ENCODE assay signal across 8 mouse cellular contexts in the genomic region with DNA sequence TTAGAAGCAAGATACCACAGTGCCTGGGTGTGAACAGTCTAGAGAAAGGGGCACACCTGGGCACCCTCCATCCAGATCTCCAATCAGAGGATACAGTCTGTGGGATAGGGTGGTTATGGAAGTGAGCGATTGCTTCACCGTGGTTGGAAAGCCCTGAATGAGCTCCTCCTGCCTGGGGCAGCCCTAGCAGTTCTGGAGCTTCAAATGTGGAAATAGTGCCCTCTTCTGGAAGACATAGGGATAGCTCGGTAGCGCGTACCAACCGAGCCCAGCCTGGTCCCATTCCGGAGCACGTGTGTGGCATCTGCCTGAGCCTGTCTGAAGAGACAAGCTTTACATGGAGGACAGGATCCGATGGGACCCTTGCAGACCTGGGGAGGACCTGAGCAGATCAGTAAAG. TPM values are rescaled to one million over a fixed set of nuclear protein-coding genes. Genes with fewer than 3 reads are reported as not detected.
DNase-seq lines count a peak whose midpoint lies in the region; ATAC-seq and TF ChIP-seq lines count a peak whose summit lies in the region.

No protein-coding gene starts in this region.

- DNase-seq in c-Kit-positive CD71-positive TER-119-positive erythroid progenitor cells, embryonic 14.5 days (ENCODE audit: low spot score) = peak; percentile 66
- DNase-seq in kidney, postnatal 14 days = peak; percentile 84
- peak; percentile 76 for DNase-seq in neural tube, embryonic 10.5 days (ENCODE audit: extremely low spot score, low spot score)

- TF ChIP-seq POLR2A in ES-Bruce4 (IDR thresholded peaks at IDR 0.05; ENCODE audit: insufficient read depth, low read length) = no peak

- H3K9ac ChIP-seq in ES-Bruce4 (ENCODE audit: low read depth, poor library complexity, severe bottlenecking) = no peak overlapping the region
- no peak overlapping the region for H3K9ac ChIP-seq in forebrain, embryonic 12.5 days
- no peak overlapping the region for H3K9ac ChIP-seq in heart, embryonic 16.5 days (ENCODE audit: low read length)
- no peak overlapping the region for H3K9ac ChIP-seq in liver, embryonic 12.5 days
- H3K9ac ChIP-seq in stomach, embryonic 14.5 days (replicated peaks; ENCODE audit: low read depth, low read length) = no peak overlapping the region

- no peaks in the 10 kb centered on the region for H3K4me1 ChIP-seq in ES-Bruce4 (ENCODE audit: control insufficient read depth, insufficient read depth, low read length)
- no peaks in the 10 kb centered on the region for H3K4me1 ChIP-seq in forebrain, embryonic 12.5 days
- no peaks in the 10 kb centered on the region for H3K4me1 ChIP-seq in heart, embryonic 16.5 days (ENCODE audit: control insufficient read depth, insufficient read depth, low read length)
- H3K4me1 ChIP-seq in liver, embryonic 12.5 days = no peaks in the 10 kb centered on the region
- H3K4me1 ChIP-seq in stomach, embryonic 14.5 days (ENCODE audit: control insufficient read depth, insufficient read depth, low read length) = peaks cover 3% of the 10 kb centered on the region; the same call in 1 of the 2 replicates

- WGBS in forebrain, embryonic 12.5 days = 5% methylated on average over 9 of the region's 9 CpGs
- 5% methylated on average over 9 of the region's 9 CpGs for WGBS in heart, embryonic 16.5 days
- WGBS in liver, embryonic 12.5 days (ENCODE audit: insufficient replicate concordance) = 4% methylated on average over 9 of the region's 9 CpGs
- WGBS in stomach, embryonic 14.5 days = 7% methylated on average over 9 of the region's 9 CpGs

- H3K4me2 ChIP-seq in forebrain, embryonic 12.5 days = no peak overlapping the region
- no peak overlapping the region for H3K4me2 ChIP-seq in heart, embryonic 16.5 days (ENCODE audit: low read depth, low read length)
- no peak overlapping the region for H3K4me2 ChIP-seq in liver, embryonic 12.5 days
- H3K4me2 ChIP-seq in stomach, embryonic 14.5 days (replicated peaks; ENCODE audit: low read depth, low read length) = no peak overlapping the region

- no peaks in the 10 kb centered on the region for H3K27me3 ChIP-seq in ES-Bruce4 (ENCODE audit: control insufficient read depth, insufficient read depth, low read length, poor library complexity, severe bottlenecking)
- peaks cover 5% of the 10 kb centered on the region; the same call in 1 of the 2 replicates for H3K27me3 ChIP-seq in forebrain, embryonic 12.5 days
- H3K27me3 ChIP-seq in heart, embryonic 16.5 days (ENCODE audit: control insufficient read depth, insufficient read depth, low read length) = no peaks in the 10 kb centered on the region
- H3K27me3 ChIP-seq in liver, embryonic 12.5 days (replicated peaks) = 0 out of 2 replicates have a peak, but pooled peaks cover 10% of the 10 kb centered on the region
- H3K27me3 ChIP-seq in stomach, embryonic 14.5 days (ENCODE audit: control insufficient read depth, insufficient read depth, low read length) = no peaks in the 10 kb centered on the region

- H3K9me3 ChIP-seq in ES-Bruce4 (replicated peaks; ENCODE audit: control insufficient read depth, insufficient read depth, low read length, poor library complexity, severe bottlenecking) = no peaks in the 10 kb centered on the region
- H3K9me3 ChIP-seq in forebrain, embryonic 12.5 days = no peaks in the 10 kb centered on the region
- no peaks in the 10 kb centered on the region for H3K9me3 ChIP-seq in heart, embryonic 16.5 days (replicated peaks; ENCODE audit: control insufficient read depth, low read length)
- H3K9me3 ChIP-seq in liver, embryonic 12.5 days (replicated peaks) = no peaks in the 10 kb centered on the region
- no peaks in the 10 kb centered on the region for H3K9me3 ChIP-seq in stomach, embryonic 14.5 days (ENCODE audit: control insufficient read depth, low read depth, low read length)

- H3K36me3 ChIP-seq in ES-Bruce4 (ENCODE audit: control insufficient read depth, insufficient read depth, low read length, poor library complexity, severe bottlenecking) = no peaks in the 10 kb centered on the region
- H3K36me3 ChIP-seq in forebrain, embryonic 12.5 days (replicated peaks) = no peaks in the 10 kb centered on the region
- no peaks in the 10 kb centered on the region for H3K36me3 ChIP-seq in heart, embryonic 16.5 days (ENCODE audit: control insufficient read depth, insufficient read depth)
- H3K36me3 ChIP-seq in liver, embryonic 12.5 days = no peaks in the 10 kb centered on the region
- H3K36me3 ChIP-seq in stomach, embryonic 14.5 days (ENCODE audit: control insufficient read depth, insufficient read depth, low read length) = no peaks in the 10 kb centered on the region

- no peak overlapping the region for H3K4me3 ChIP-seq in ES-Bruce4 (ENCODE audit: low read depth, low read length)
- no peak overlapping the region for H3K4me3 ChIP-seq in forebrain, embryonic 12.5 days (replicated peaks)
- no peak overlapping the region for H3K4me3 ChIP-seq in heart, embryonic 16.5 days (ENCODE audit: low read length)
- H3K4me3 ChIP-seq in liver, embryonic 12.5 days = no peak overlapping the region
- H3K4me3 ChIP-seq in stomach, embryonic 14.5 days (ENCODE audit: low read depth, low read length) = no peak overlapping the region

- TF ChIP-seq EP300 in ES-Bruce4 (IDR thresholded peaks at IDR 0.05; ENCODE audit: insufficient read depth, low read depth, low read length) = no peak

- TF ChIP-seq CTCF in ES-Bruce4 (IDR thresholded peaks at IDR 0.05; ENCODE audit: low read depth, low read length) = peak; percentile 84

- ATAC-seq in forebrain, embryonic 12.5 days (ENCODE audit: low FRiP score) = peak; percentile 83
- ATAC-seq in heart, embryonic 16.5 days (replicated peaks; ENCODE audit: extremely low read depth, insufficient read depth, low FRiP score) = peak; percentile 82
- ATAC-seq in liver, embryonic 12.5 days = peak; percentile 79
- peak; percentile 76 for ATAC-seq in stomach, embryonic 14.5 days (ENCODE audit: insufficient number of reproducible peaks, insufficient read depth, low FRiP score, low read depth)

- no peak overlapping the region for H3K27ac ChIP-seq in ES-Bruce4 (ENCODE audit: insufficient read depth, low read length)
- no peak overlapping the region for H3K27ac ChIP-seq in forebrain, embryonic 12.5 days
- no peak overlapping the region for H3K27ac ChIP-seq in heart, embryonic 16.5 days (ENCODE audit: low read length)
- no peak overlapping the region for H3K27ac ChIP-seq in liver, embryonic 12.5 days
- no peak overlapping the region for H3K27ac ChIP-seq in stomach, embryonic 14.5 days (ENCODE audit: low read length)

RNA-seq across cellular contexts. Expression of a gene that starts 28.7 kb away (rescaled TPM):
- 9.4 and 11.0 TPM in 2 replicates for polyA plus RNA-seq in ES-Bruce4 (2011; ENCODE audit: insufficient read depth, insufficient read length, low read depth, missing spikeins)
- 0.52 and 1.0 TPM in 2 replicates for polyA plus RNA-seq in forebrain, embryonic 12.5 days (2016; fragmentation: Nextera tagmentation; extraction: Ambion mirVana)
- polyA plus RNA-seq in heart, embryonic 16.5 days (2015; fragmentation: Nextera tagmentation; extraction: Ambion mirVana) = 1.6 and 2.0 TPM in 2 replicates
- polyA plus RNA-seq in liver, embryonic 12.5 days (2016; fragmentation: Nextera tagmentation; extraction: Ambion mirVana) = 0.45 and 0.72 TPM in 2 replicates
- polyA plus RNA-seq in stomach, embryonic 14.5 days (2014; fragmentation: Nextera tagmentation; extraction: Ambion mirVana) = 2.6 and 3.8 TPM in 2 replicates

RNA-seq across cellular contexts. Expression of a gene that starts 50.3 kb away (rescaled TPM):
- polyA plus RNA-seq in ES-Bruce4 (2011; ENCODE audit: insufficient read depth, insufficient read length, low read depth, missing spikeins) = 20.2 and 23.8 TPM in 2 replicates
- 15.4 and 15.5 TPM in 2 replicates for polyA plus RNA-seq in forebrain, embryonic 12.5 days (2016; fragmentation: Nextera tagmentation; extraction: Ambion mirVana)
- 20.3 and 21.1 TPM in 2 replicates for polyA plus RNA-seq in heart, embryonic 16.5 days (2015; fragmentation: Nextera tagmentation; extraction: Ambion mirVana)
- 9.2 and 10.6 TPM in 2 replicates for polyA plus RNA-seq in liver, embryonic 12.5 days (2016; fragmentation: Nextera tagmentation; extraction: Ambion mirVana)
- polyA plus RNA-seq in stomach, embryonic 14.5 days (2014; fragmentation: Nextera tagmentation; extraction: Ambion mirVana) = 14.3 and 14.7 TPM in 2 replicates
